Mouse (Mus musculus) small intestine, adult 2 months (tissue): ENCODE data around the gene Igsf21.

Source experiments
- CTCF ChIP-seq: fragments of 200-500 bp; IDR thresholded peaks from 2 replicates; pipeline ENCODE4 v1.5.1; 2012; ENCODE audit warnings: low read depth, mild to moderate bottlenecking, control low read depth, inconsistent platforms, low read length, moderate library complexity, mixed read lengths; ENCODE audit not compliant: insufficient replicate concordance, insufficient read length; ENCODE audit errors: extremely low read depth
- POLR2A ChIP-seq: fragments of 200-500 bp; IDR thresholded peaks from 2 replicates; pipeline ENCODE4 v1.6.1; 2012; ENCODE audit warnings: low read depth, mild to moderate bottlenecking, control low read depth, inconsistent platforms, low read length, moderate library complexity

DNA sequence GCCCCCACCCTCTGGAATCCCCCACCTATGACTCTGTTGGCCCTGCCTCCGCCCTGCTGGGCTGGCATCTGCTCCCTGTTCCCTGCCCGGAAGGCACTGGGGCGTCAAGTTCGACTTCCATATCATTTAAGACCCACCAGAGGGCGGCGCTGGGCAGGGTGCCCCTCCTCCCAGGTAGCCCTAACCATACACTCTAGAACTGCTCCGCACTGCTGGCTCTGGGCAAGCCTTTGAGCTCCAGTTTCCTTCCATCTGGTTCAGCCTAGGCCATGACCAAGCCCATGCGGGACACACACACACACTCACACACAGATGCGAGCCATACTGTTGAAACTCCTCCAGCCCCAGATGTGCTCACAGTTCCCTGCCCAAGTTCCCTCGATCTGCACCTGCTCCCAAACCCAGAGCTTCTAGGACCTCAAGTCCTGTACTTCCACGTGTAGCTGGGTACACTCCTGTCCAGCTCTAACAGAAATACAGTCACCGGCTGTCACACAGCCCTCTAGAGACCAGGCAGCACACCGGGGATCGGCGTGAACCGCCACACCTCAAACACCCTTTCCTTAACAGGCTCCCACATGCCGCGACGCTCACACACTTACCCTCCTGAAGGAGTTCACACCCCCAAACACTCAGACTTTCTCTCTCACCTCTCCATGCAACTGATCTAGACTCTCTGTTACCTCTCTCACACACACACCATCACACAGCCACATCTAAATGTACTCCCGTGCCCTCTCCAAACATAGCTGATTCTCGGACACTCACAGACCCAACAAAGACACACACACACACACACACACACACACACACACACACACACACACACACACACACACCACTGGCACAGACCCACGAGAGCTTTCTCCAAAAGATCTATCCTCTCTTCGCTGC is 1.1 kb downstream of the Igsf21 start:
- no peak for TF ChIP-seq CTCF
- TF ChIP-seq POLR2A = no peak
